Mouse (Mus musculus): ENCODE data around the gene Trp53rka.

The Trp53rka gene

GRCm38 (mm10) chr2:165486881-165487535 is 6.1 kb downstream of the Trp53rka start:
- peak; percentile 66 for ATAC-seq (ENCODE audit: insufficient number of reproducible peaks, low FRiP score, low TSS enrichment)

- ATAC-seq (ENCODE audit: insufficient number of reproducible peaks, low FRiP score, low TSS enrichment): no peak
These were observed 6.7 kb downstream of the Trp53rka start for GRCm38 (mm10) chr2:165486401-165486800.

GRCm38 (mm10) chr2:165485826-165486225 is 7.3 kb downstream of the Trp53rka start:
- ATAC-seq (ENCODE audit: insufficient number of reproducible peaks, low FRiP score, low TSS enrichment): no peak

GRCm38 (mm10) chr2:165484152-165484551 is 9.0 kb downstream of the Trp53rka start:
- no peak for ATAC-seq (ENCODE audit: insufficient number of reproducible peaks, low FRiP score, low TSS enrichment)

GRCm38 (mm10) chr2:165482003-165482402 is 11.1 kb downstream of the Trp53rka start:
- ATAC-seq (ENCODE audit: insufficient number of reproducible peaks, low FRiP score, low TSS enrichment): no peak

- ATAC-seq (ENCODE audit: insufficient number of reproducible peaks, low FRiP score, low TSS enrichment): no peak
These were observed 17.3 kb downstream of the Trp53rka start for GRCm38 (mm10) chr2:165475850-165476249.

GRCm38 (mm10) chr2:165475412-165475811 is 17.7 kb downstream of the Trp53rka start:
- no peak for ATAC-seq (ENCODE audit: insufficient number of reproducible peaks, low FRiP score, low TSS enrichment)

GRCm38 (mm10) chr2:165473003-165473402 is 20.1 kb downstream of the Trp53rka start, which contains the start of gene Slc13a3:
TSS of gene Slc13a3 (minus strand) at chr2:165473230.
- no peak for ATAC-seq (ENCODE audit: insufficient number of reproducible peaks, low FRiP score, low TSS enrichment)

GRCm38 (mm10) chr2:165471943-165472342 is 21.2 kb downstream of the Trp53rka start:
- no peak for ATAC-seq (ENCODE audit: insufficient number of reproducible peaks, low FRiP score, low TSS enrichment)

GRCm38 (mm10) chr2:165470167-165470566 is 23.0 kb downstream of the Trp53rka start:
- no peak for ATAC-seq (ENCODE audit: insufficient number of reproducible peaks, low FRiP score, low TSS enrichment)

- no peak for ATAC-seq (ENCODE audit: insufficient number of reproducible peaks, low FRiP score, low TSS enrichment)
These were observed 25.2 kb downstream of the Trp53rka start for GRCm38 (mm10) chr2:165467824-165468452.

GRCm38 (mm10) chr2:165459663-165460062 is 33.5 kb downstream of the Trp53rka start:
- ATAC-seq (ENCODE audit: insufficient number of reproducible peaks, low FRiP score, low TSS enrichment): no peak

GRCm38 (mm10) chr2:165458189-165458588 is 34.9 kb downstream of the Trp53rka start:
- no peak for ATAC-seq (ENCODE audit: insufficient number of reproducible peaks, low FRiP score, low TSS enrichment)

- no peak for ATAC-seq (ENCODE audit: insufficient number of reproducible peaks, low FRiP score, low TSS enrichment)
These were observed 36.4 kb downstream of the Trp53rka start for GRCm38 (mm10) chr2:165456710-165457109.

- no peak for ATAC-seq (ENCODE audit: insufficient number of reproducible peaks, low FRiP score, low TSS enrichment)
These were observed 40.1 kb downstream of the Trp53rka start for GRCm38 (mm10) chr2:165452730-165453693.

GRCm38 (mm10) chr2:165448475-165448874 is 44.6 kb downstream of the Trp53rka start:
- no peak for ATAC-seq (ENCODE audit: insufficient number of reproducible peaks, low FRiP score, low TSS enrichment)

- no peak for ATAC-seq (ENCODE audit: insufficient number of reproducible peaks, low FRiP score, low TSS enrichment)
These were observed 48.3 kb downstream of the Trp53rka start for GRCm38 (mm10) chr2:165444861-165445260.

- no peak for ATAC-seq (ENCODE audit: insufficient number of reproducible peaks, low FRiP score, low TSS enrichment)
These were observed 50.1 kb downstream of the Trp53rka start for GRCm38 (mm10) chr2:165442981-165443380.

- ATAC-seq (ENCODE audit: insufficient number of reproducible peaks, low FRiP score, low TSS enrichment): no peak
These were observed 51.5 kb downstream of the Trp53rka start for GRCm38 (mm10) chr2:165441613-165442012.
